Mouse (Mus musculus) adrenal gland, postnatal 25 days (tissue): Measurements from ENCODE around the gene Epm2a. TPM values are rescaled to one million over a fixed set of nuclear protein-coding genes. Genes with fewer than 3 reads are reported as not detected.
"Not testable (repeated sequence)": the region's sequence is repeated elsewhere in the genome, so short reads cannot be mapped to it uniquely, and the experiment has no call there.

Experiments used
- DNase-seq: peaks from one replicate; pipeline ENCODE4 v3.0.0; 2021; ENCODE audit warnings: mixed read lengths
- long read RNA-seq: library from polyadenylated mRNA; stranded (forward); transcript quantifications from one replicate; pipeline ENCODE4 v2.0.0, GENCODE M21; 2021
- total RNA-seq: library from RNA; stranded (reverse); gene quantifications from 2 replicates; pipeline ENCODE4 v1.2.3, GENCODE M21; 2021

Epm2a gene
- 9.5 and 15.1 TPM in 2 replicates for total RNA-seq
- long read RNA-seq, partial matches to known transcripts: 0 of 3 reads
- long read RNA-seq, other reads (novel, unspliced or antisense): 3 of 3 reads

DNA sequence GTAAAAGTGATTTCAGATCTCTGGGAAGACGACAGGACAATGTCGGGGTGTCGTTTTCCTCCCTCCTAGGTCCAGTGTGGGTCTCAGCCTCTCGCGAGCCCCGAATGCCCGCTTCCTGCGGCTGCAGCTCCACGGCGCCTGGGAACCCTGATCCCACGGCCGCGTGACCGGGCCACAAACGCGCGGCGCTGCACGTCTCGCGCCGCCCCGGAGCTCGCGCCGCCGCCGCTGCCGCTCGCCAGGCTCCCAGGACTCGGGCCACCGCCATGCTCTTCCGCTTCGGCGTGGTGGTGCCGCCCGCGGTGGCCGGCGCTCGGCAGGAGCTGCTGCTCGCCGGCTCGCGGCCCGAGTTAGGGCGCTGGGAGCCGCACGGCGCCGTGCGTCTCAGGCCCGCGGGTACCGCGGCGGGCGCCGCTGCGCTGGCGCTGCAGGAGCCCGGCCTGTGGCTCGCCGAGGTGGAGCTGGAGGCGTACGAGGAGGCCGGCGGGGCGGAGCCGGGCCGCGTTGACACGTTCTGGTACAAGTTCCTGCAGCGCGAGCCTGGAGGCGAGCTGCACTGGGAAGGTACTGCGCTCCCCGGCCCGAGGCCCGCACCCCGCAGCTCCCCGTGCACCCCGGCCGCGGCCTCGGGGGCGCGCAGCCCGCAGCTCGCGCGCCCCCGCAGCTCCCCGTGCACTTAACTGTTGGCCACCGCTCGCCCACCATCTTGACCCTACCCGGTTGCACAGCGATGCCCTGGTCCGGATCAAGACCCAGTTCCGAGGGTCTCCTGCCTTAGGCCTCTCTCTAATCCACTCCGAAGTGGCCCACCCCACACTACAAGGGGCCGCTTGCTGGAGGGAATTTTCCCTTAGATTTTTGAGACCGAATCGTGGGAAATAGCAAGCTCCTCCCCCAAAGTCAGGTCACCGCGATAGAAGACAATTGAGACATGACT lies at the start of gene Epm2a:
Gene Epm2a, plus strand, starts transcription at position 200 of the 937 bp plus-strand sequence.
- peak; percentile 88 for DNase-seq

DNA sequence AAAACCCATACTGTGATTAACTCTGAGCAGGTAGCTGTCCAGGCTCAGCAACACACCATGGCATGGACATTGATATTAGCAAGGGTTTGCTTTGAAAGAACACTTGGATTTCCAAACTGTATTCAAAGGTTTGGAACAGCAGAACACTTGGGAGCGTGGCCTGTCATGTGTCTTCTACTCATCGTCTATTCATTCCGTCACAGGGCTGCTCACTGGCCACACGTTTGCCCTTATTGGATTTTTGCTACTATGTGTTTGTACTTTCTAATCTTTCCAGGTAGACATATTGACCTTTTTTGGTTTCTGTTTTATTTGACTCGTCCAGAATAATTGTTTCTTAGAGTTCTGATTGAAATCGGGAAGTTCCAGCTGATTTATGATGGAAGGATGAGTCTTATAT lies 44.8 kb upstream of the Epm2a start:
- no peak for DNase-seq

DNA sequence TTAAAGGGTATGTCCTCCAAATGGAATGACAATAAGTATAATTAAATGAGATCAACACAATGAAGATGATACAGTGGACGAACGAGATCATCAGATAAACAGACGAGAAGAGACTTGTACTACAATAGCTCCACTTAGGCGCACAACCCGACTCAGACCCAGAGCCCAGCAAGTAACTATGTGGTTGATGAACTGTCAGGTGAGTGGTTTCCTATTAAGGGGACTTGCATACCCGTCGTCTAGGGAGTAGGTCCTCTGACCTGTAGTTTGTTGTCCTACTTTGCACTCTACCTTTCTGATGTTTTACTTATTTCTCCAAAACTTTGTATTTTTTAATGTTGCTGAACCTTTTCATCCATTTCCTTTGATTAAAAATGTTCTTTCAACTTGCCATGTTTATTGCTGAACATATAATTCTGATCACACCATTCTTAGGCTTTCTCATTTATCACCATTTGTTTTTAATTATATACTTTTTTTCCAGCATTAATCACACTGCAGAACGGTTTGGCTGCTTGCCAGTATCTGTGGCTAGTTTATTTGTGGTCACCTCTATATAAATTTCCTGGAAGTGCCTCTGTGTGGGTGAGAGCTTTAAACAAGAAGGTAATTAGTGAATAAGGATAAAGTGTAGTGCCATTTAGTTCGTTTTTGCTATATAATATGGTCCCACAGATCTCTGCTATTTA lies 37.7 kb upstream of the Epm2a start:
- DNase-seq: no peak

DNA sequence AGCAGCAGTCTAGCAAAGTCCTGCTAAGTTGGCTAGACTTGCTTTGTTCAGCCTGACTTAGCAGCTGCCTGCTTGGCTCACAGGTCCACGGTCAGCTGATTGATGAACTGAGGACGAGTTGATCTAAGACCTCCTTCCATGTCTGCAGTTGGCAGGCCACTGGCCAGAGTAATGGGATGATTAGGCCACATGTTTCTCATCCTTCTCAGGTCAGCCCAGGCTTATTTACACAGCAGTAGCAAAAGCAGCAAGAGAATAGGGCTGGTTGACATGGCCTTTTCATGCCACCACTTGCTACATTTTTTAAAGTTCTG lies 37.2 kb upstream of the Epm2a start:
- DNase-seq: no peak

DNA sequence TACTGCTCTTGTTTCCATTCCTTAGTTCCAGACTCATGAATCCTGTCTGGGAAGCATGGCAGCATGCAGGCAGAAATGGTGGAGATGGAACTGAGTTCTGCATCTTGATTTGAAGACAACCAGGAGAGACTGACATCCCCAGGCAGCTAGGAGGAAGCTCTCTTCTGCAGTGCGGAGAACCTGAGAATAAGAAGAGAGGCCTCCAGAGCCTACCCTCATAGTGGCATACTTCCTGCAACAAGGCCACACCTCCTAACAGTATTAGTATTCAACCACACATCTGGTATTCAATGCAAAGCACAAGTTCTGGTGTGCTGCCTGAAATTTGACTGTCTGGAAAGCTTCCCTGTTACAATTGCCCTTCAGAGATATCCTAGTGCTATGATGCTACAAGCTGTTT lies 33.3 kb upstream of the Epm2a start:
- DNase-seq: no peak

DNA sequence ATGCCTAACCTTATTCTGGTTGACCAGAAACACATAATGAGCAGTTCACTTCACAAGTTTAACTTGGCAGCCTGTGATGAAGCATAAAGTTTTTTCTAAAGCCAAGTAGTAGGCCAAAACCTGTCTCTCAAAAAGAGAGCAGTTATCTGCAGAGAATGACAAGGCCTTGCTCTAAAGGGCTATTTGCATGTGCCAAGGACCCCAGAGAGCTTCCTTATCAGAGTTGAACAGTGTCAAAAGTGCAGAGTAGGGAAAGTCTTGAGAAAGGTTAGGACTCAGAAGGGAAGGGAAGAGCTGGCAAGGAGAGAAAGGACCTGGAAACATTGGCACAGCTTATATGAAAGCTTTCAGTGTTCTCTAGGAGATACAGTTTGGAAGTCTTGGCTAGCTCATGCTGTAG lies 32.7 kb upstream of the Epm2a start:
- DNase-seq: no peak

DNA sequence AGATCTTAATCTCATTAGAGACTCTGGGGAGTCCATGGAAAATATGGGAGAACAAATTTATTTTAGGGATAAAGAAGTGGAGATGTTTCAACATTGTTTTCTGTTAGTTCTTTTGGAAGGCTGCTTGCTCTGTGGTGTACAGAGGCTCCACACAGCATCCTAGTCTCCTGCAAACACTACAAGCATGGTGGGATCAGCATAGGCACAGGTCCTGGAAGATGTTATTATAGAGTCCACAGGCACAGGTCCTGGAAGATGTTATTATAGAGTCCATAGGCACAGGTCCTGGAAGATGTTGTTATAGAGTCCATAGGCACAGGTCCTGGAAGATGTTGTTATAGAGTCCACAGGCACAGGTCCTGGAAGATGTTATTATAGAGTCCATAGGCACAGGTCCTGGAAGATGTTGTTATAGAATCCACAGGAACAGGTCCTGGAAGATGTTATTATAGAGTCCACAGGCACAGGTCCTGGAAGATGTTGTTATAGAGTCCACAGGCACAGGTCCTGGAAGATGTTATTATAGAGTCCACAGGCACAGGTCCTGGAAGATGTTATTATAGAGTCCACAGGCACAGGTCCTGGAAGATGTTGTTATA lies 25.2 kb upstream of the Epm2a start:
- not testable (repeated sequence) for DNase-seq

DNA sequence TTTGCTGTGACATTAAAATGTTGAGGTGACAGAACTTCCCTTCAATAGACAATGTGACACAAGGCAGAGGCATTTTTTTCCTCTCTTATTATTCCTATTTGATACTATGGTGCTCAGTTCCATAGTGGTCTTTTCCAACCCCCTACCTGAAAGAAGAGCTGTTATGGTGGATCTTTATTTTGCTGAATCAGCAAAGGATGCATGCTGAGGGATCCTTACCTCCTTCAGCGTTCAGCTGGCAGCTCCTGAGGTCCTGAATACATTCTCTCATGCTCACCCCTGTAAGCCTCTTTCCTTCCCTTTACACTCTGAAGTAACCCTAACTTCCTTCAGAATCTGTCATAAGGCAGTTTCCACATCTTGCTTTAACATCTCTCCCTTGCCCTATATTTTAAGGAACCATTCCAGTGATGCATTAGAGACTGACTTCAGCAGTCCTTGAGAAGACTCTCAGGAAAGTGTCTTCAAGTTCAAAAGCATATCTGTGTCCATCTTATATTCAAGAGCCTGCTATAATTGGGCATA lies 23.7 kb upstream of the Epm2a start:
- DNase-seq: no peak

DNA sequence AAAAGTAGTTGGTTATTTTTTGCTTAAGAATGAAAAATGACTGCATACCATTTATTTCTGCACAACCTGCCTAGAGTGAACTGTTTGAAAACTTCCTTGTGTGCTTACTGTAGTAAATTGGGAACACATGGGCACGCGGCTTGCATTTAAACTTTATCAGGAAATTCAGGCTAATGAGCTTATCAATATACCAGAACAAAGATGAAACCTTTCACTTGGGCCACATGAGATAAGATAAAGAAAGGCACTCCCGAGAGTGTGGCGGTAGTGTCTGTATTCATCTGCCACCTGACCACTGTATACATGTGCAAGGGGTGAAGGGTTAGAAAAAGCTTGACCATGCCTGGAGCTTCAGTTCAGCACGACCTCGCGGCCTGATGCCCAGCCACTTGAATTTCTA lies 20.9 kb upstream of the Epm2a start:
- no peak for DNase-seq

DNA sequence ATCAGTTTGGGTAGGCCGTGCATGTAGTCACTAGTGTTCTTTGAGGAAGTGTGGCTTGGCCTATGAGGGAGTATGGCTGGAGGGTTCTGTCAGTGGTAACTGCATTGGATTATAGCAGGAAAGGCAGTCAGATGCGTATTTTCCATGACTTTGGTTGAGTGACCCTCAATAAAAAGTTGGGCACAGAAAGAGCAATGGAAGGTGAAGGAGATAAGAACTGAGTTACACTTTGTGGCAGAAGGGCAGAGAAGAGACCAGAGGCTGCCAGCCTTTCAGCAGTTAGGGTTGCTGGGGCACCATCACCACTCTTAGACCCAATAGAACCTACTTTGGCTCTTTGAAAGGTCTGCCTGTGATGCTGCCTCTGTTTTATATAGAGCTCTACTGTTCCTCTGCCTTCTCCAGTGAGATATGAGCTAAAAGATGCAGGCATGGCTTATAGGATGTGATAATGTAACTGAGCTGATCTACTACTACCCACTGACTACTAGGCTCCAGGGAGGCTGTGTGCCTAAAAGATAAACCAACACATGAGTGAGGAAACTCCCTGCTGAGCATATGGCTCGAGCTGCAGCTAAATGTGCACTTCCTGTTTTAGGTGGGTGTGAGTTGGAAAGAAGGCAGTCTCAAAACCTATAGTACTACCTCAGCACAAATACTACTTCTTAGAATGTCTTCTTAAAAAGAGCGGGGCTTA lies 19.9 kb upstream of the Epm2a start:
- DNase-seq: no peak

DNA sequence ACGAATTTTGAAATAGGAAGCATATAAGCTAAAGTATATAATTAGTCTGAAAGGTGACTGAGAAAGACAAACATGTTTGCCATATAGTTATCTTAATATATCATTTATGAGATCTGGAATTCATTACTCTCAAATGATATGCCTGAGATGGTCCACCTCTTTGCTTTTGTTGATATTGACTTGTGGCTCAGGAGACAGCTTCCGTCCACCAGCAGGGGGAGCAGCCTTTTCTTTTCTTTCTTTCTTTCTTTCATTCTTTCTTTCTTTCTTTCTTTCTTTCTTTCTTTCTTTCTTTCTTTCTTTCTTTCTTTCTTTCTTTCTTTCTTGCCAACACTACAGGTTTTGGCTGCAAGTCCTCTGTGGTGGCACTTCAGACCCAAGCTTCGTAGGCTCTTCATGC lies 16.7 kb upstream of the Epm2a start:
- no peak for DNase-seq

DNA sequence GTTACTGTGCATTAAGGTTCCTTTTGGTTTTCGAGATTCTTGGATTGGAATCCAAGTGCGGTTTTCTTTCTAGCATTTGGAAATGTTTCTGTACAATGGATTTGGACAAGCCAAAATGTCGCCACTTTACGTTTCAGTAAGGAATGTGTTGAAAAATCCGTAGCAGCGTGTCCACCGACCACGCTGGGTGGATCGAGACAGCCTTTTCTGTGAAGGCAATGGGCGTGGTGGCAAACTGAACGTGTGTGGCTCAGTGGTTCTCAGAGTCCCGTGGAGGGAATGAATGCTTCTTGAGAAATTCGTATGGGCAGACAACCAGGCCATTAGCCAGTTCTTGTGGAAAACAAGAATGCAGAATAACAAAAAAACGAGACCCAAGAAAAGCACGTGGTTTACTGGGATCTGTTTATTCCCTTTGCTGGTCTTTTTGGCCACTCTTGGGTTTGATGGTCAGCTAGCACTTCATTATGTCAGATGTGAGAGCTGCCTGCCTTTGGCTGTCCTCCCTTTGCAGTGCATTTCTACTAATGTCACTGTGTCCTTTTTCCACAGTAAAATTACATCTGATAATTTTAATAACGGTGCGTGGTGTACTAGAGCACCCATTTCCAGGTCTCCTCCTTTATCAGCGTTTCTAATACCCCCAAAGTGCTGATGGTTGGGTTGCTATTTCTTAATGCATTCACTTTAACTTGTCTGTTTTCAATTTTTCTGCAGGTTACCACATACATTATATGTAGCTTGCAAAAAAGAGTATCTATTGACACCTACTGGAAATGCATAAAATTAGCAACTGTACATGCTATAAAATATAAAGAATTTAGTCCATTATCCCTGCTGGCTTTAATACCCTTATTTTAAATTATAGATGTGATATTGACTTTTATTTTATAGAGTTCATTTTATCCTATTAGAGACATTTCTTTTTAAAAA lies 1.6 kb downstream of the Epm2a start:
- DNase-seq: no peak

DNA sequence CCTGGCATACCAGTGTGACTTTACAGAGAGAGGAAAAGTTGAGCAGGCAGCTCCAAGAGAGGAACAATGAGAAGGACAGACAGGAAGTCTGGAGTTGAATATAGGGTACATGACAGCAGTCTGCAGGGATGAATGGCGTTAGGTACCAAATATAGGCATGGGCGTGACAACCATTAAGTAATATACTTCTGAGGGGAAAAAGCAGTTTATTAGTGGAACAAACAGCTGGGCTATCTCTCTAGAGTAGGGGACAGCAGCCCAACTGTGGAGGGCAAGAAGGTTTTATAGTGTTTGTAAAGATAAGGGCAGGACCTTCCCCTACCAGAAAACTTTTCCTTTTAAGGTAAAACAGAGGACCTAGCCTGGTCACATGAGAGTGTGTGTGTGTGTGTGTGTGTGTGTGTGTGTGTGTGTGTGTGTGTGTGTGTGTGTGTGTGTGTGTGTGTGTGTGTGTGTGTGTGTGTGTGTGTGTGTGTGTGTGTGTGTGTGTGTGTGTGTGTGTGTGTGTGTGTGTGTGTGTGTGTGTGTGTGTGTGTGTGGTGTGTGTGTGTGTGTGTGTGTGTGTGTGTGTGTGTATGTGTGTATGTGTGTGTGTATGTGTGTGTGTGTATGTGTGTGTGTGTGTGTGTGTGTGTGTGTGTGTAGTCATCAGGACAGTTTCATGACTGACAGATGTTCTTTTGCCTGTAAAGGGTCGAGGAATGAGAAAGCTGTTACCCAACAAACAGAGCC lies 7.2 kb downstream of the Epm2a start:
- not testable (repeated sequence) for DNase-seq

DNA sequence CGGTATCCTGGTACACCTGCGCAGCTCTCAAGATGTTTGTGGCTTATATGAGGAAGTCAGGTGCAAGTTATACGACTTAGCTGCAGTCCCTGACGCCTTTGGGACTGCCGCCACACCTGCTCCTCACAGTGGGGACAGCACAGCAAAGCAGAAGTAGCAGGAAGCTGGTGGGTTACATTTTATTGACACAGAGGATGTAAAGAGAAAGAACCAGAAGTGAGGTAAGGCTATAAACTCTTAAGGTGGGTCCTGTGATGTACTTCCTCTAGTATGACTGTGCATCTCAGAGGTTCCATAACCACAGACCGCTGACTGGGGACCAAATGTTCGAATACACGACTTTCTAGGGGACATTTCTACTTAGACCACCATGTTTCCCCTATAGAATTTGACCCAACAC lies 11.4 kb downstream of the Epm2a start:
- DNase-seq: no peak

DNA sequence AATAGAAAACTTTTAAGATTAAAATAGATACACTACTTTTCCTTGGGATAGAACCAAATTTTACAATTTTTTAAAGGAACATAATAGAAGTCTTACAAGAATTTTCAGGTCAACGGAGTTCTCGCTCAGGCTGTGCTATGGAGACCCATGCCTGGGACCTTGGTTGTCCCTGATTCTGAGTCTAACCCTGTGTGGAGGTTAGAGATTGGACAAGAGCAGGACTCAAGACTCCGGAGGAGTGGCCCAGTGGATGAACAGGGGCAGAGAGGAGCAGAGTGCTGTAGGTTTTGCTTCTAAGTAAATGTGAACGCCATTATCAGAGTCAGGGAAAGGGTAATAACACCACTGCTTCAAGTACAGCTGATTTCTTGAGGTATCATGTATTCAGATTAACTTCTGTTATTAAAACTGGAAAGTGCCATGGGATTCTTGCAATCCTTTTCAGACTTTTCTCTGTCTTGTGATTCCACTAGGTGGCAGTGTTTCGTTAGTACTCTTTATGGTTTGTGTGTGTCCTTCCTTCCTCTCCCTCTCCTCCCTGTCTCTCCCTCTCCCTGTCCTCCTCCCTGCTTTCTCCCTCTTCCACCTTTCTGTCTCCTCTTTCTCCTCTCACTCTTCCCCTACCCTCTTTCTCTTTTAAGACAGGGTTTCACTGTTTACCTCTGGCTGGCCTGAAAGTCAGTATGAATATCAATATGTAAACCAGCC lies 18.9 kb downstream of the Epm2a start:
- no peak for DNase-seq

DNA sequence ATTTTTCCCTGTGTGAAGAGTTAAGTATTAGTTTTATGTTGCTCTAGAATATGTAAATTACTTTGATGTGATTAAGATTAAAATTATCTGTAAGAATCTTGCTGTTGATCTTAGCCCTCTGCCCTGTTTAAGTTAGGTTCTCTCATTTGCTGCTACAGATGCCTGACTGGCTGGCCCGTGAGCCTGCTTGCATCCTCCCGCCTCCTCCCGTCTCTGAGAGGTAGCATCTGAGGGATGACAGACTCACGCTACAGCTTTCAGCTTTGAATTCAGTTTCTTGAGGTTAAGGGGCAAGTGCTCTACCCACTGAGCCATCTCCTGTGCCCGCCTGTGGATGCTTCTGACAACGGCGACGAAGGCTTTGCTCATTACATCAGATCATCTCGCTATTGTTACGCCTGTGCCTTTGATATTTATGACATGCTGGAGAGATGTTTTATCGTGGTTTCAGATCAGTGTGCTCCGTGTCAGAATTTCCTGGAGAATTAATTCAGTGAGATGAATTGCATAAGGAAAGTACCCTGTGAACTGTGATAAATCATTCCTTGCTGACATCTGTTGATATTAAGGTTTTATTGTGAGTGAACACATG lies 19.8 kb downstream of the Epm2a start:
- DNase-seq: no peak

DNA sequence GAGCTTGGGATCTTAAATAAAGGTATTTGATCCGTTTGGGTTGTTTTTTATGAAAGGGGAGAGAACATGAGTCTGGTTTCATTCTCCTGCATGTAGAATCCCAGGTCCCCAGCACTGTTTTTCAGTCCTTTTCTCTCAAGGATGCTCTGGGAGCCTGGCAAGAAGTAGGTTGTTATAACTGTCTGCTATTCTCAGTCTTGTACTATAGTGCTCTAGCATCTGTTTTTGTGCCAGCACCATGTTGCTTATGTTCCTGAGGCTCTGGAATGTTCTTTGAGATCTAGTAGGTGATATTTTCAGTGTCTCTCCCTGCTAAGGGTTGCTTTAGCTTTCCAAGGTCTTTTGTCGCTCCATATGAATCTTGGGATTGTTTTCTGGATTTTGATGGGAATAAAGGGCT lies 38.1 kb downstream of the Epm2a start:
- no peak for DNase-seq

DNA sequence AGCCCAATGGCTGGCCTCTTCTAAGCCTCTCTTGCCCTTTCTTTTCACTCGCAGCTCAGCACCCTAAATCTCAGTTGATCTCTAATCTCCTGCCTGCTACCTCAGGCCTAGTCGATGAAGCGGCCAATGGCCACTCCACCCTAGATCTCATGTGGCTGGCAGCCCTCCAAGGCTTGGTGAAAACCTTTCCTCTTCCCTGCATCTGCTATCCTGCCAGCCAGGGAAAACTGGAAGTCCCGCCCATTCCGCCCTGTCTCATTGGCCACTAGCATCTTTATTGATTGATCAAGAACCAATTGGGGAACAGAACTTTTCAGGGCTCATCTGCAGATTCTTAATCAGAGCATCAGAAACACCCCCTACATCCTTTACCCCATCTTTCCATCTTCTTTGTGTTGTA lies 67.7 kb downstream of the Epm2a start:
- no peak for DNase-seq

DNA sequence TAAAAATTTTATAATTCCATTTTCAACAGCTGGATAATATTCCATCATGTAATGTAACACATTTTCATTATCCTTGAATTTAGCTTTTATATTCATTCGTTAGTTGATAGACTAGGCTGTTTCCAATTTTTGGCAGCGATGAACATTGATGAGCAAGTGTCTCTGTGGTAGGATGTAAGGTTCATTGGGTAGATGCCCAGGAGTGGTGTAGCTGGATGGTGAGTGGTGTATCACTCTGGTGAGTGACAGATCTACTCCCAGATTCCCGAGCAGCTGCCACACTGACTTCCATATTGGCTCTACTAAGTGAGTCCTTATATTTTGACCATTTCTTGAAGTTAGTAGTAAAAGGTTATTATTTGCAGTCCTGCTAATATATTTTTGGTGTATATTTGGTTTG lies 76.9 kb downstream of the Epm2a start:
- no peak for DNase-seq
